Mouse (Mus musculus) kidney, postnatal 25 days (tissue): Measurements from ENCODE around the gene Osr1.
A peak's percentile ranks its signal among the peaks of the same experiment; 100 is the strongest.

ENCODE experiments used
- DNase-seq, 2 experiments: peaks; one replicate each; pipeline ENCODE4 v3.0.0; 2021; ENCODE audit warnings: mixed read lengths in 2 of 2

The Osr1 gene

DNA sequence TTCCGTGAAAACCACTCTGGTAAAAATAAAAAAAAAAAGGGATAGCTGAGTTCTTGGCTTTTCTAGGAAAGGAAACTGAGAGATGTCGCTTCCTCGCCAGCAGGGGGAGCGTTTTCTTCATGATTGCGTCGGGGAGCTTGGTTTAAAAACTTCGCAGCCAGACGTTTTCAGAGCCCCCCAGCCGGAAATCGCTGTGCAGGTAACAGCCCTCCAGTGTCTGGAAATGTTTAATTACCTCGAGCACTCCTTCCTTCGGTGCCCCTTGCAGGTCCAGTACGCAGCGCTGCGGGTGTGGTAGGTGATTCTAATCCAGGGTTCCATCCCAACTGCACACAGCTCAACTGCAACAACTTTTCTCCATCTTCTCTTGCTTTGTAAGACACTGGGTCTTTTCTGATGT lies at the start of gene Osr1:
Gene Osr1, plus strand, starts transcription at position 146 of the 400 bp plus-strand sequence.
- peak; percentile 72 to 73 for DNase-seq

DNA sequence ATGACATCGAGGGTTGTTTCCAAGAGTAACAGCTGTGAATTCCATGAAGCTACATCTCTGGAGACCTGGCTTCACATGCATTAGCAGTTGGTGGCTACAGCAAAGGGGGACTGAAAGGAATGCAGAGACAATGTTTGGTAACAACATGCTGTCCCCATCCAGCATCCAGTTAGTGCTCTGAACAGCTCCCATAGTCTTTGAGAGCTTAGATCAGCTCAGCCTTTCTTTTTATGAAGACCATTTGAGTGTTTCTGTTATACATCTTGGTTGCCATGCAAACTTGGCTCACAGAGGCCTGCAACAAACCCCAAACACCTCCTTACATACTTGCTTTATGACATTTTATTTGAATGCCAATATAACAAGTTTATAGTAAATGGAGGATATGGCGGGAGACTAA lies 19.6 kb upstream of the Osr1 start:
- no peak for DNase-seq

DNA sequence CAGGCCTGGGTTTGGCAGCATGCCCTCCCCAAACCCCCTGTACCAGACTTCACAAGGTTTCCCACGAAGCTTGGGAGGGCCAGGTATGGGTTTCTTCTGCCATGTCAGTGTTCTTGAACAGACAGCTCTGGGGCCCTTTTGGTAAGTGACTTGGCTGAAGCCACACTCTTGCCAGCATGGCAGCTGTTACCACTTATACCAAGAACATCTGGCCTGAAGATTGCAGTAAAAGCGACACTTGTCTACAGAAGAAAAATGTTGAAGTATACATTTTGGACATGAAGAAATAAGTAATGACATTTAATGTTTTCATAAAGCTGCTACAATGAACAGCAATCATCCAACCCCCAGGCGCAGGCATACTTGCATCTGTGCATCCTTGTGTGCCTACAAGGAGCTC lies 5.0 kb upstream of the Osr1 start:
- DNase-seq, result no peak

DNA sequence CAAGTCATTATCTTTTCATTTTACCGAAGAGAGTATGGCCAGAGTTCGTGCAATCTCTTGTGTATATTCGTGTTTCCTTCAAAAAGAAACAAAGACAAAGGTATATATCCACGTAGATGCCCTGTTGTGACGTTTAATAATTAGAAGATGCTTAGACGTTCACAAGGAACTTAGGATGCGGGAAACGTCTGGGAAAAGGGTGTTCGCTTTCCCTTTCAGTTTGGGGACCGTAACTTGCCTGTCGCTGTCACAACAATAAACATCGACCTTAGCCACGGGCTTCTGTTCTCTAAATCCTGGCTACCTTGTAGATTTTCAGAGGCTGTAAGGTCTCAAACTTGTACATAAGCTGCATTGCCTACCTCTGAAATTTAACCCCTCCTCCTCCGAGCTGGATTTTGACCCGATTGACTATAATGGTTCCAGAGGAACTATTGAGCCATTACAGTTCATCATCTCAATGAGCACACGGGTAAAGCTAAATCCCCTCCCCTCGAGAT lies 630 bp downstream of the Osr1 start:
- DNase-seq, result no peak

DNA sequence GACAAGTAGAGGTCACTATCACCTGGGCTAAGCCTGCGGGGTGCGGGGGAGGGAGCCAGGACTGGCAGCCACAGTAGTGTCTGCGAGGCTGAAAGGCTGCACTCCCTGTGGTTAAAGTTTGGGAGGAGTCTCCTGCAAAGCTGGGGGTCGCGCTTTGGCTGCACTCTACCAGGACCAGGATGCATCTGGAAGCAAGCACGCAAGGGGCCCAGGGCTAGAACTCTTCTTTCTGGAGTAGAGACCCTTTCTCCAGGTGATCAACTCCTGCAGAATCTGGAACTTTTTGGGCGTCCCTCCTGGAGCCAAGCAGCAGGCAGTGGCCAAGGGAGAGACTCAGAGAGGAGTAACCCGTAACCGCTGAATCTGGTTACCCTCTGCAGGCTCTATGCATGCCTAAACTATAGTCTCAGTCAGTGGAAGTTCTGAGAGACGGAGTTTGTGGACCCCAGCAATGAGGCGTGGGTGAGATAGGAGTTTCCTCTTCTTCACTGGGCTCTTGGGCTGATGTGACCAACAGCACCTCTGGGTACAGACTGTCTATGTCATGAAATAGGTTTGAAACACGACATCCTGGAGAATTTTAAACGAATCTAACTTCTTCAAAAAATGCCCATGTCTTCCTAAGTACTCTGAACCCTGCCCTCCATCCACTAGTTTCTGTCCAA lies 1.5 kb downstream of the Osr1 start:
- DNase-seq, result no peak

DNA sequence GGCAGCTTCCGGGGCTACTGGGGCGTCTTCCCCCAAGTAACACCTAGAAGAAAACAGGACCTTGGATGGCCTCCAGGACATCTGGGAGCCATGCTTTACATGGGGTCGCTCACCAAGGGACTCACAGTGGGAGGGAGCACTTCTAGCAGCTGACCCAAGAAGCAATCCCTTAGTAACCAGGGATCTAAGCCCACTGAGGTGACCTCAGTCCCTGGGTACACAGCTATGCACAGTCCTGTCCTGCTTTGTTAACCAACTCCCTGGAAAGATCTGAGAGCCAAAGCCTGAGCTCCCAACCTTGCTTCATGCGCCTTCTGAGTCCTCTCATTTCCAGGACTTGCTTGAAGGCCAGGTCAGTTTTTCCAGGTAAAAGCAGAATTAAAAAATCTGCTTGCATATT lies 2.1 kb downstream of the Osr1 start:
- no peak for DNase-seq

DNA sequence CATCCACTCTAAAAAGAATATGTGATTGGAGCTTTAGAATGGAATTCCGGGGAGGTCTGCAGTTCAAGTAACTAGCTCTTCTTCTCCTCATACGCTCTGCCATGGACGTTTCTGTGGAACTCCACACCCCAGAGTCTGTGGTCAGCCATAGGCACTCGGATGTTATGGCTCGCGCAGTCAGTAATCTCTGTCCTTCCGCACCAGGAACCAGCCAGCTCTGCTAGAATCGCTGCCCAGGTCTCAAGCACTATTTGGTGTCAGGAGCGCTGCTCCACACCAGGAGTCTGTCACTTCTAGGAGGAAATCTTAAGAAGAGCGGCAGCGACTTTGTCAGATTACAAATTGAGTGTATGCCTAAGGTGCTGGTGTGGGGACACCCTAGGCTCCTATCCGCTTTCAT lies 3.8 kb downstream of the Osr1 start:
- DNase-seq, result peak in 1 of 2 experiments; percentile 32

DNA sequence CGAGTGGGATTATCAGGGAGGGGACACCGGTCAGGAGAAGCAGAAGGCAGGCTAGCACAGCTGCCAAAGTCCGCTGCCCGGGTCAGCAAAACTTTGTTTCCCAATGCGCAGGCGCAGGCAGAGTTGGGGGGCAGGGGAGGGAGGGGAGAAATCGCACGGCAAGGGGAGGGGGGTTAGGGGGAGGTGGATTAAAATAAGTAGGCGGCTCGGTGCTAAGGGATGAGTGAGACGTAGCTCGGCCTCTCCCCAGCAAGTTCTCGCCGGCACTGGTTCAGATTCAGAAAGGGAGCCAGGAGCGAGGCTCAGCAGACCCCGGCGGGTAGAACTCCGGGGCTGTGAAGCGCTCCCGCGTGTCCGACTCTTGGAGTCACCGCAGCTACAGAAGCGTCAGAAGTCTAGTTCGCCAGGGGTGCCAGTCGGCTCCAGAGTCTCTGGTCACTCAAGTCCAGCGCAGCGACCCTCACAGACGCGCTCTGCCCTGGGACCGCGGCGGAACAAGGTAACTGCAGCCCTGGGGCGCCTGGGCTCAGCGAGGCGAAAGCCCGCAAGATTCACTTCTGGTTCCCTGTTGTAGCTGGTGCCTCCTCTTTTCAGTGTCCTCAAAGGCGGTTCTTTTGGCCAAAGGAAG lies 4.4 kb downstream of the Osr1 start:
- DNase-seq, result peak; percentile 58 to 74

DNA sequence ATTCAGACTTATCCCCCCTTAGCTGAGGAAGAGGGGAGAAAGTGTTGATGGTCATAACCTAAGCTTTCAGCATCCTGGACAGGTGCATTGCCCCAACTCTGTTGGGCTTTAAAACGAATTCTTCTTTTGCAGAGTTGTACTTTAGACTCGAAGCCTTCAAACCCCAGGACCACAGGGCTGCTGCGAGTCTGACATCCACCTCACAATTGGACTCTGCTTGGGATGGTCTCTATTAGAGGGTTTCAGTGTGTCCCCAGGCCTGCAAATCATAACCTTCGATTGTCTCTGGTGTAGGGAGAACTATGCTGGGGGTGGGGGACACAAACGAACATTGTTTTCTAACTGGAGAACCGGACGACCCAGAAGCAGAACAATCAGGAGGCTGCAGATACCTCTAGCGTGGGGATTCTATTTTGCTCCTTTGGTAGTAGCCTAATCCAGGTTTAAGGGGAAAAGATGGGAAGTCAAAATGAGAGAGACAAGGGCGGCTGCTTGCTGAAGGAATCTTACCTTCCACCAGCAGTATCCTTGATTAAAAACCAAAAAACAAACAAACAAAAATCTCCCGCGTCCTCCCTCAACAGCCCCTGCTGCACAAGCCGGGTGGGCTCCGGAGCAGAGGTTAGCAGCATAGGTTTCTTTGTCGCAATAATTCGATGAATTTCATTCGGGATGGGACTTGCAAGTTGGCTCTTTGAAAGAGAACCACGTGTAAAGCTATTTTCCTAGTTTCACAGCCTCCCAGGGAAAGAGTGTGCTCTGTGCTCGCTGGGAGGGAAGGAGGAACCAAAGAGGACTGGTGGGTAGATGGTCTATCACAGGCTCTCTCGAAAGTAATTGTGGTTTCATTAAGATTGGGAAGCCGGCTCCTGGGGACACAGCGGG lies 5.5 kb downstream of the Osr1 start:
- no peak for DNase-seq

DNA sequence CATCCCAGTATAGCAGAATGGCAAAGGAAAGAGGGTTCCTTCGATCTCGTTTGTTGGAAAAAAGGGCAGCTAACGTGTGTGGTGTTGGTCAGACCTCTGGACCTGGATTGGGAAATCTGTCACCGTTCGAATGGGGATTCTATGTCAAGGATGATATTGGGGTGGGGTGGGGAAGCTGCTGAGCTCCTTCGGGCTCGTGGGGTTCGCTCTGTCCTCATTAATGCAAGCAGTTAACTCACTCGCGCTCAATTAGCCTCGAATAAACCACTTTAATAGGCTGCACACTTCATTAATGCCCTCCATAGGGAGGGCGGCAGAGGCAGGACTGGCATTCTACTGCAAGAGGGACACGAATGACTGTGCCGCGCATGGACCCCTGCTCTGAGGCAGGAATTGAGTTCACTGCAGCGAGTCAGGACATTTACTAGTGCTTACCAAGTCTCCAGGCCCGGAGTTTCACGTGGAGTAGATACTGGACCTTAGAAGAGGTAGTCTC lies 6.2 kb downstream of the Osr1 start:
- DNase-seq, result no peak

DNA sequence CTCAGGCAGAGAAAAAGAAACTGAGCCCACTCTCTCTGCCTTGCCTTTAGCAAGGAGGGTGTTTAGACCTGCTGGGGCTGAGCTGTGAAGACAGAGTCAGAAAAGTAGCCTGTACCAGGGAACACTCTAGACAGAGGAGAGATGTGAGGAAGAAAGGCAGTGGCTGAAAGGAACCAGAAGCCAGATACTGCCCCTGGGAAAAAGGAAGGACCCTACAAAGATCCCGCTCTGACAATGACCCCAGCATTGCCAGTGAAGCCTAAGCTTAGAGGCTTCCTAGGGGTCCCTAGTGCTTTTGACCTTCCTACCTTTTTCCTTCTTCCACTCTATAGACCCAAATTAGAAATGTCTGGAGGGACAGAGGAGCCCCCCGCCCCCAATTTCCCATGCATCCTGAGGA lies 7.7 kb downstream of the Osr1 start:
- no peak for DNase-seq

DNA sequence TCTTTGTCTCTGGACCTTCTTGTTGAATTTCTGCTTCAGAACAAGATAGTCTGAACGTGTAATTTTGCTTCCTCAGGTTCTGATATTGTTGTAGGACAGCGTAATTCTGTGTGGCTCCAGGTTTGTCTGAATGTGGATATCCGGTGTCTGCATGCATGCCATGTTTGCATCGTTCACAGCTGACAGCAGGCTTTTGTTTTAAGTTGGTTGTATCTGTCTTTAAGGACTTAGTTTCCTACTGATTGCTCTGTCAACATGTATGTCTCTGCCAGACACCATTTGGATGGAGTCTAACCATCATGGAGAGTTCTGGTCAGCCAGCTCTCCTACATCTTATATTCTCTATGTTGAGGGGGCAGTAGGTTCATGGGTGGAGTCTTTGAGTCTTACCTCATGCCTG lies 8.7 kb downstream of the Osr1 start:
- DNase-seq, result no peak

DNA sequence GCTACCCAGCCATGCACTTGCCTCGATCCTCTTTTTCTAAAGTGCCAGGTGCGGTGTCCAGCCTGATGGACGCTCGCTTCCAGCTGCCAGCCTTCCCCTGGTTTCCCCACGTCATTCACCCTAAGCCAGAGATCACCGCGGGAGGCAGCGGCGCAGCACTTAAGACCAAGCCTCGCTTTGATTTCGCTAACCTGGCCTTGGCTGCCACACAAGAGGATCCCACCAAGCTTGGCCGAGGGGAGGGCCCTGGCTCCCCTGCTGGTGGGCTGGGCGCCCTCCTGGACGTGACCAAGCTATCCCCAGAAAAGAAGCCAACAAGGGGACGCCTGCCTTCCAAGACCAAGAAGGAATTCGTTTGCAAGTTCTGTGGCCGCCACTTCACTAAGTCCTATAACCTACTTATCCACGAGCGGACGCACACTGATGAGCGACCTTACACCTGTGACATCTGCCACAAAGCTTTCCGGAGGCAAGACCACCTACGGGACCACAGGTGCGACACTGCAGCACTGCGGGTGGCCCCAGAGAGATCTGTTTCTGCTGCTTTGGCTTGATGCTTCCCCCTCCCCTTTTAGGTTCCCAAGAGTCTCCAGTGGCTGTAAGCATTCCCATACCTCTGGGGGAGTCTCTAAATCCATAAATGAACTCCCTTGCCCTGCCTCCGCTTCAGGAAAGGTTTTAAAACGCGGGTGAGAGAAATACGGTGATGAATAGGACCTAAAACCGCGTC lies 9.6 kb downstream of the Osr1 start:
- no peak for DNase-seq

DNA sequence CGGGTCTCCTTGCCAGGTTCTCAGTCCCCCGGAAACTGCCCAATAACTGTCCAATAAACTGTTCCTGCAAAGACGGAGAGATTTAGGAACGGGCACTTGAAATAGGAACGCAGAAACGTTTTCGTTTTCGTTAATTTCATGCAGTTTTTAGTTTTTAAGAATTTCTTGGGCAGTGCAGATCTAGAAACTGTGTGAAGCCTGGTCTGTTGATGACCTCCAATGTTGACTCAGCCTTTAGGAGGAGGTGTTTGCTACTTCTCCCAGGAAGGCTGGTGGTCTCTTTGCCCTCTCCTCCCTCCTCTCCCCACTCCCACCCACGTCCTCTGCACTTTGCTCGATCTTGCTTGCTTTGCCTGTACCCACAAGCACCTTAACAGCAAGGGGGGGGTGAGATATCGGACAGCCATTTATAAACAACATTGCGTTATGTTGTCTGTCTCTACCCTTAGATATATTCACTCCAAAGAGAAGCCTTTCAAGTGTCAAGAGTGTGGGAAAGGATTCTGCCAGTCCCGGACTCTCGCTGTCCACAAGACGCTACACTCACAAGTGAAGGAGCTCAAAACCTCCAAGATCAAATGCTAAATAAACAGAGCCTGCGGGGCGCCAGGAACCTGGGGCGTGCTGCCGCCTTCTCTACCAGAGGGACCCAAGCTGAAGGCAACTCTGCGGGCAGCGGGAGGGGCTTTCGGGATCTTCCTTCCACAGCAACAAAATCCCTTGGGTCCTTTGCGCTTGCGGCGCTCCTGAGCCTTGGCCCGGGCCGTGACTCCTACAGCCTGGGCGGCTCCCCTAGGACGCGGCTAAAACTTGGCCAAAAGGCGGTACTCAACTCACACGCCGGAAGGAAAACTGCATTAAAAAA lies 10.4 kb downstream of the Osr1 start:
- DNase-seq, result peak in 1 of 2 experiments; percentile 33

DNA sequence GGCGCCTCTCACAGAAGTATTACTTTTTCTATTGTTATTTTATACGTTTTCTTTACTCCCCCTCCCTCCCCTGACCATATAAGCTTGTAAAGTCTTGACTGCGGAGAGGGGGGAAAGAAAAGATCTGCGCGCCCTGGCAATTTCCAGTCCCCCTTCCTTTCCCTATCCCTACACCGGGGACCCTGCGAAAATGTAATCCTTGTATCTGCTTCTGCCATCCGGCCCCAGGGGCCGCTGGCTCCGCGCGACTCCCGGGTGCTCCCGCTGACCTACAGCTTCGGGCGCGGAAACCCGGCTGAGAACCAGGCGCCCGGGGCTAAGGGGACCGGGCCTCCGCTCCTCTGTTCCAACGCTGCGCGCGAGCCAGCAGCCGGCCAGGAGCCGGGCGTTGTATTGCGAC lies 11.1 kb downstream of the Osr1 start:
- no peak for DNase-seq

DNA sequence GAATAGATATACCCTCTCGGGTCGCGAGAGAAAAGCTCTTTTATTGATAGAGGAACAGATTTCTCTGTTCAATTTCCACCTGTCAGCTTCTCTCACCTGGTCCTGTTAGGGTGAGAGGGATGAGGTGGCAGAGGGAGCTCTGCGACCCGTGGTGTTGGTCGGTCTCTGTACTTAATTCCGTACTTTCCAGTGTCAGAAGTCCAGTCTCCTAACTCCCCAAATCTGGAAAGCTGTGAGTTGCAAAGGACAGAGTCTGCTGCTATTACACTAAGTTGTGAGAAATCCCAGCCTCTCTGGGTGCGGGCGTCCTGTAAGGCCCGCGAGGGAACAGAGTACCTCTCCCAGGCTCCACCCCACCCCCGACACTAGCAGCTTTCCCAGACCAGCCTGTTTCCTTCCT lies 11.6 kb downstream of the Osr1 start:
- no peak for DNase-seq

DNA sequence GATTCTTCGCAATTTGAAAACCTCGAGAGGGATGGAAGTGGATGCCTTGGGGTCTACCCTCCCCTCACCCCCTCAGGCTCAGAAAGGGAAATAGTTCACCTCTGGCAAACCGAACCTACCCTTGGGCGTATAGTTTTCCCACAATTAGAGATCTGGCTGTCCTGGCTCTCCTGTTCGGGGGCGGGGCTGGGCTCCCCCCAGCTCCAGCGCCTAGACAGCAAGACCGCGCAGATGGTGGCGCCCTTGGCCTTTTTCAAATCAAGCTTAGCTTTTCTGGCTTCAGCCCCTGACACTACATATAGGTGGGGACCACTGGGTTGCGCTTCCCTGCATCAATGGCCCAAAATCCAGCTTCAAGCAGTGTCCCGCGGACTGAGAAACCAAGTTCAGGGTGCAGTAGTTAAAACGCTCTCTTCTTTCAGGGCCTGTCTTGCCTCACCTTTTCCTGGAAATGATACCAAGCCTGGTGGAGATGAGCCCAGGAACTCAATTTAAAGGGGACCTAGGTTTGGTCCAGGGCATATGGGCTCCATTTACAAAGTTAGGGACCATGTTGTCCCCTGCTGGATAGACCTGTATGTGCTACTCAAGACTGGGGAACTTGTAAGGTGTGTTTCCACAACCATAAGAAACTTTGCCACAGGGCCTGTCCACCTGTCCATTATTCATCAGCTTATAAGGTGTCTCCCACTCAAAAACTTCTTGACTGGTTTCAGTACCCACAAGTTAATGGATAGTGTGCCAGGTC lies 12.5 kb downstream of the Osr1 start:
- DNase-seq, result no peak

DNA sequence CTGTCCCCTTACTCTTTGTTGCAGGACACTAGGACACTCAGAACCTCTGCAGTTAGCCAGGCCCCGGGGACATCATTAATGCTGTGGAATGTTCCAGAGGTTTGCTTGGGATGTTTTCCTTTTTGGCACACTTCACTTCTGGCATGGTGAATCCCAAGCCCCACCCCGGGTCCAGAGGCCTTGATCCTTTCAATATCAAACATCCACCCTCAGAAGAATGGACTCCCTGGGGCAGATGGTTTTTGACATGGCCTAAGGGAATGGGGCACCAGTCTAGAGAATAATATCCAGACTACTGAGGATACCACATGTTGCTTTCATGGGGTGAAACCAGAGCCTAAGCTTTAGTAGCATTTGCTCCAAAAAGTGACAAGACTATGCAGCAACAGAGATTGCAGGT lies 13.5 kb downstream of the Osr1 start:
- no peak for DNase-seq

DNA sequence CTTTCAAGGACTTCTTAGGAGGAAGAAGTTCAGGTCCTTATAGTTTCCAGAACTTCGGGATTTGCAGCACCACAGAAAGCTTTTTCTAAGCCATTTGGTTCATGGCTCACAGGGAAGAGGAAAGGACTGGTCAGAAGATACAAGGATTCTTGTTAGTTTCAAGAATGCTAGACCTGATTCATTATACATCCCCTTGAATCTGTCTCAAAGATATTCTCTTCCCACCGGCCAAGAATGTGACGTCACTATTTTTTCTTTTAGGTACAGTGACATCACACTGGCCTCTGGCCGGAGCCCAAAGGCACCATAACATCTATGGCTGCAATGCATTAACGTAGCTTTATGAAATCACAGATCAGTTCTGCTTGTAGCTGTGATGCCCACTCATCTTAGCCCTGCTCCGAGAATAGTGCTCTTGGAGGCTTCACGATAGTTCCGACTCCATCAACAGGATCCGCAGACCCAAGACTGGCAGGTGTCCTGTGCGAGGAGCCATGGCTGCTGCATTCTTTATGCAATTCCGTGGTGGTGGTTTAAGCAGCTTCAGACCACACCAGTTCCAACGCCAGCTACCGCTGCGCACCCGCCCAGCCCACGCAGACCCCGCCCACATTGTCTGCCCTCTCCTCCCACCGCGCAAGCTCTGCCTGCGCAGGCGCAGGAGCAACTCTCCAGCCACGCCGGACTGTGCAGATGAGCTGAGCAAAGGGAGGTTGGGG lies 14.6 kb downstream of the Osr1 start:
- peak; percentile 66 to 79 for DNase-seq

DNA sequence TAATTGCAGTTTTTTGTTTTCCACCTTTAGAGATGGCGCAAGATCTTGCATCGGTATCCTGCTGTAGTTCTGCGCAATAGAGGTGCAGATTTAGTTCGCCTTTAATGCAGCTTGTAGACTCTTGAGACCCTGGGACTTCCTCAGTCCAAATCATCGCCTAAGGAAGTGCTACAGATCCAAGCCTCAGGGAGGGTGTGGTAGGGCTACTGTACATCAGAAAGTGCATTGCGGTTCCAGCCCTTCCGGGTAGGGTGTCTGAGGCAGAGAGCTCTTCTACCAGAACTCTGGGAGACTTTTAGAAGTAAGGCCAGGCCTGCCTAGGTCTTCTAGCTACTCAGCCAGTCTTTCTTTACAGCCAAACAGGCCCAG lies 15.2 kb downstream of the Osr1 start:
- no peak for DNase-seq
